Mouse (Mus musculus) E14TG2a.4 (cell line): ENCODE results near the gene Crnkl1.

Experiments used
- CTCF ChIP-seq: conservative IDR thresholded peaks from 2 replicates; pipeline ENCODE4 v1.5.1; 2014; ENCODE audit warnings: low read length
- NANOG ChIP-seq: IDR thresholded peaks from 2 replicates; pipeline ENCODE4 v1.6.1; 2014; ENCODE audit warnings: borderline replicate concordance, low read length, mixed read lengths

- TF ChIP-seq CTCF (no peak), NANOG (no peak)
Observed at GRCm38 (mm10) chr2:145884913-145885785, 49.7 kb downstream of the Crnkl1 start.
